Mouse (Mus musculus): Measurements from ENCODE around the gene Tshz2. TPM values are rescaled to one million over a fixed set of nuclear protein-coding genes. Genes with fewer than 3 reads are reported as not detected.
A peak's percentile ranks its signal among the peaks of the same experiment; 100 is the strongest.
"Not testable (repeated sequence)": the region's sequence is repeated elsewhere in the genome, so short reads cannot be mapped to it uniquely, and the experiment has no call there.

Gene Tshz2
- total and polyA plus RNA-seq, 2 experiments from 2014 or later: 29.0 to 40.2 TPM

GRCm38 (mm10) chr2:169842494-169842893, 209.7 kb downstream of the Tshz2 start:
- TF ChIP-seq CTCF (IDR thresholded peaks at IDR 0.05; ENCODE audit: low read depth): peak; percentile 47
- no peak for ATAC-seq
- H3K9ac ChIP-seq (replicated peaks; ENCODE audit: low read length): no peak overlapping the region
- DNase-seq (ENCODE audit: low spot score): no peak
- H3K27ac ChIP-seq: no peak overlapping the region
- no peaks in the 10 kb centered on the region for H3K9me3 ChIP-seq (ENCODE audit: low read length)
- peaks cover 7% of the 10 kb centered on the region for H3K4me1 ChIP-seq (ENCODE audit: insufficient read depth, low read length)
- H3K27me3 ChIP-seq (ENCODE audit: insufficient read depth, low read length): no peaks in the 10 kb centered on the region
- no peak overlapping the region for H3K4me2 ChIP-seq (ENCODE audit: low read depth, low read length)
- WGBS: 80% methylated on average over 6 of the region's 6 CpGs
- no peaks in the 10 kb centered on the region for H3K36me3 ChIP-seq (ENCODE audit: insufficient read depth, low read length)
- no peak overlapping the region for H3K4me3 ChIP-seq (ENCODE audit: low read length)

- no peak for TF ChIP-seq CTCF (IDR thresholded peaks at IDR 0.05; ENCODE audit: low read depth)
- 67% methylated on average over 6 of the region's 6 CpGs for WGBS
Observed at GRCm38 (mm10) chr2:169843553-169843952, 210.7 kb downstream of the Tshz2 start.

GRCm38 (mm10) chr2:169849077-169849476, 216.3 kb downstream of the Tshz2 start:
- ATAC-seq: peak; percentile 43; the same call in 1 of the 2 replicates
- Histone ChIP-seq H3K36me3 (ENCODE audit: insufficient read depth, low read length) (no peaks in the 10 kb centered on the region), H3K27me3 (ENCODE audit: insufficient read depth, low read length) (no peaks in the 10 kb centered on the region), H3K4me3 (ENCODE audit: low read length) (no peak overlapping the region), H3K4me2 (ENCODE audit: low read depth, low read length) (no peak overlapping the region), H3K4me1 (ENCODE audit: insufficient read depth, low read length) (no peaks in the 10 kb centered on the region), H3K9me3 (ENCODE audit: low read length) (no peaks in the 10 kb centered on the region), H3K27ac (no peak overlapping the region), H3K9ac (replicated peaks; ENCODE audit: low read length) (no peak overlapping the region)
- peak; percentile 57 for DNase-seq (ENCODE audit: low spot score)
- TF ChIP-seq CTCF (IDR thresholded peaks at IDR 0.05; ENCODE audit: low read depth): peak; percentile 78
- WGBS: 40% methylated on average over 7 of the region's 7 CpGs

More at GRCm38 (mm10) chr2:169843553-169843952, 210.7 kb downstream of the Tshz2 start:
- H3K27ac ChIP-seq: no peak overlapping the region
- H3K9ac ChIP-seq (replicated peaks; ENCODE audit: low read length): no peak overlapping the region
- no peaks in the 10 kb centered on the region for H3K36me3 ChIP-seq (ENCODE audit: insufficient read depth, low read length)
- no peak overlapping the region for H3K4me3 ChIP-seq (ENCODE audit: low read length)
- no peak overlapping the region for H3K4me2 ChIP-seq (ENCODE audit: low read depth, low read length)
- ATAC-seq (no peak), DNase-seq (ENCODE audit: low spot score) (no peak)
- H3K27me3 ChIP-seq (ENCODE audit: insufficient read depth, low read length): no peaks in the 10 kb centered on the region
- H3K9me3 ChIP-seq (ENCODE audit: low read length): no peaks in the 10 kb centered on the region
- H3K4me1 ChIP-seq (ENCODE audit: insufficient read depth, low read length): peaks cover 7% of the 10 kb centered on the region

GRCm38 (mm10) chr2:169849541-169849940, 216.7 kb downstream of the Tshz2 start:
- Histone ChIP-seq H3K4me3 (ENCODE audit: low read length) (no peak overlapping the region), H3K9ac (replicated peaks; ENCODE audit: low read length) (no peak overlapping the region), H3K36me3 (ENCODE audit: insufficient read depth, low read length) (no peaks in the 10 kb centered on the region), H3K27ac (no peak overlapping the region), H3K27me3 (ENCODE audit: insufficient read depth, low read length) (no peaks in the 10 kb centered on the region), H3K4me2 (ENCODE audit: low read depth, low read length) (no peak overlapping the region), H3K9me3 (ENCODE audit: low read length) (no peaks in the 10 kb centered on the region), H3K4me1 (ENCODE audit: insufficient read depth, low read length) (no peaks in the 10 kb centered on the region)
- 75% methylated on average over 3 of the region's 3 CpGs for WGBS
- peak; percentile 38 for TF ChIP-seq CTCF (IDR thresholded peaks at IDR 0.05; ENCODE audit: low read depth)
- ATAC-seq (0 out of 2 replicates have a peak, but pooled peaks have one; percentile 15), DNase-seq (ENCODE audit: low spot score) (no peak)

- ATAC-seq: no peak
- DNase-seq (ENCODE audit: low spot score): no peak
- WGBS: 72% methylated on average over 5 of the region's 5 CpGs
- Histone ChIP-seq H3K4me3 (ENCODE audit: low read length) (no peak overlapping the region), H3K9ac (replicated peaks; ENCODE audit: low read length) (no peak overlapping the region), H3K36me3 (ENCODE audit: insufficient read depth, low read length) (no peaks in the 10 kb centered on the region), H3K27ac (no peak overlapping the region), H3K9me3 (ENCODE audit: low read length) (no peaks in the 10 kb centered on the region), H3K4me2 (ENCODE audit: low read depth, low read length) (no peak overlapping the region), H3K27me3 (ENCODE audit: insufficient read depth, low read length) (no peaks in the 10 kb centered on the region), H3K4me1 (ENCODE audit: insufficient read depth, low read length) (no peaks in the 10 kb centered on the region)
- TF ChIP-seq CTCF (IDR thresholded peaks at IDR 0.05; ENCODE audit: low read depth): no peak
Observed at GRCm38 (mm10) chr2:169851606-169852005, 218.8 kb downstream of the Tshz2 start.

- no peak for TF ChIP-seq CTCF (IDR thresholded peaks at IDR 0.05; ENCODE audit: low read depth)
- no peak for ATAC-seq
- H3K9me3 ChIP-seq (ENCODE audit: low read length): no peaks in the 10 kb centered on the region
- no peak overlapping the region for H3K9ac ChIP-seq (replicated peaks; ENCODE audit: low read length)
- H3K4me2 ChIP-seq (ENCODE audit: low read depth, low read length): no peak overlapping the region
- H3K4me3 ChIP-seq (ENCODE audit: low read length): no peak overlapping the region
- DNase-seq (ENCODE audit: low spot score): no peak
- H3K36me3 ChIP-seq (ENCODE audit: insufficient read depth, low read length): no peaks in the 10 kb centered on the region
- WGBS: 85% methylated on average over 11 of the region's 11 CpGs
- no peaks in the 10 kb centered on the region for H3K27me3 ChIP-seq (ENCODE audit: insufficient read depth, low read length)
- no peaks in the 10 kb centered on the region for H3K4me1 ChIP-seq (ENCODE audit: insufficient read depth, low read length)
- H3K27ac ChIP-seq: no peak overlapping the region
Observed at GRCm38 (mm10) chr2:169854491-169854890, 221.7 kb downstream of the Tshz2 start.

GRCm38 (mm10) chr2:169857041-169857440, 224.2 kb downstream of the Tshz2 start:
- H3K27ac ChIP-seq; H3K36me3 ChIP-seq (ENCODE audit: insufficient read depth, low read length); H3K9me3 ChIP-seq (ENCODE audit: low read length); H3K27me3 ChIP-seq (ENCODE audit: insufficient read depth, low read length); ATAC-seq; H3K4me2 ChIP-seq (ENCODE audit: low read depth, low read length); DNase-seq (ENCODE audit: low spot score); H3K4me1 ChIP-seq (ENCODE audit: insufficient read depth, low read length); H3K4me3 ChIP-seq (ENCODE audit: low read length); H3K9ac ChIP-seq (replicated peaks; ENCODE audit: low read length): not testable (repeated sequence)

All from hindbrain, postnatal 0 days (tissue).